Mouse (Mus musculus): ENCODE results near the gene Rnf168. TPM values are rescaled to one million over a fixed set of nuclear protein-coding genes. Genes with fewer than 3 reads are reported as not detected.
"Not testable (repeated sequence)": the region's sequence is repeated elsewhere in the genome, so short reads cannot be mapped to it uniquely, and the experiment has no call there.

The Rnf168 gene
- total RNA-seq (2014; fragmentation: Nextera tagmentation) (23.4 and 23.8 TPM in 2 replicates), total RNA-seq (2017) (44.0 and 60.6 TPM in 2 replicates)

DNA sequence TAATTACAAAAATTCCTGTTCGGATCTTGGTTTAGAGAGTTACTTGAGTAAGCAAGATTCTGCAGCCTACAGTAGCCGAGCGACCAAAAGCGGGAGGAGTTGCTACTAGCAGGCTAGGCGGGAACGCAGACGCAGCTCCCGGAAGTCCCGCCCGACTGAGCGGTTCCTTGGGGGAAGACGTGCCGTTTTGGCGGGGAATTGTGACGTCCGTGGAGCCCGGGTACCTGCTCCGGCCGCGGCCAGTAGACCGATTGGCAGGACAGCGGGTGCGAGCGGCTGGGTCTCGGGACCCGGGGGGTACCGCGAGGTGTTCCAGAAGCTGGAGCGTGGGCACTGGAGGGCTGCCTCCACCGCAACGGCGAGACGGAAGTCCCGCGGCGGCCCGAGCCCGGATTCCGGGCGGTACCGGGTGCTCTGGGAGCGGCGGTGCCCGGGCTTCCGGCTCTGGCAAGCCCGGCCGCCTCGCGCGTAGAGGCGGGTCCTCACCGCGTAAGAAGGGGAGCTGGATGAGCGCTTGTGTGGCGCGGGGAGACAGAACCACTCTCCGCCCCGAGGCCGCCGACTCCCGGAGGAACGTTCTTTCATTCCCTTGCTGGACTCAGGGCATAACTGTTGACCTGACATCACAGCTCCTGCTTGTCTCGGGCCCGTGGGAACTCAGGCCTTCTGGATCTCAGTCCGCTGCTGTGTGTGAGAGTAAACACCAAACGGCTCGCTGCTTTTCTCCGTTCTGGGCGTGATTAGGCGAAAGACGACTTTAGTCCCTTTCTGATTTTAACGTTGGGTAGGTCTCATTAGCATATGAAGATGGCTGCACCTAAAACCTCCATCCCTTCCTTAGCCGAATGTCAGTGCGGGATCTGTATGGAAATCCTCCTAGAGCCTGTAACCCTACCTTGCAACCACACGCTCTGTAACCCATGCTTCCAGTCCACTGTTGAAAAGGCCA, at the start of gene Rnf168:
Gene Rnf168 (plus strand): TSS at position 152 of the 949 bp plus-strand sequence.
- peak; percentile 90 for ATAC-seq (replicated peaks; ENCODE audit: low FRiP score, low TSS enrichment, poor library complexity, severe bottlenecking)

GRCm38 (mm10) chr16:32232050-32232449, 45.2 kb upstream of the Rnf168 start:
- ATAC-seq (replicated peaks; ENCODE audit: low FRiP score, low TSS enrichment, poor library complexity, severe bottlenecking): peak; percentile 61; the same call in 1 of the 2 replicates

DNA sequence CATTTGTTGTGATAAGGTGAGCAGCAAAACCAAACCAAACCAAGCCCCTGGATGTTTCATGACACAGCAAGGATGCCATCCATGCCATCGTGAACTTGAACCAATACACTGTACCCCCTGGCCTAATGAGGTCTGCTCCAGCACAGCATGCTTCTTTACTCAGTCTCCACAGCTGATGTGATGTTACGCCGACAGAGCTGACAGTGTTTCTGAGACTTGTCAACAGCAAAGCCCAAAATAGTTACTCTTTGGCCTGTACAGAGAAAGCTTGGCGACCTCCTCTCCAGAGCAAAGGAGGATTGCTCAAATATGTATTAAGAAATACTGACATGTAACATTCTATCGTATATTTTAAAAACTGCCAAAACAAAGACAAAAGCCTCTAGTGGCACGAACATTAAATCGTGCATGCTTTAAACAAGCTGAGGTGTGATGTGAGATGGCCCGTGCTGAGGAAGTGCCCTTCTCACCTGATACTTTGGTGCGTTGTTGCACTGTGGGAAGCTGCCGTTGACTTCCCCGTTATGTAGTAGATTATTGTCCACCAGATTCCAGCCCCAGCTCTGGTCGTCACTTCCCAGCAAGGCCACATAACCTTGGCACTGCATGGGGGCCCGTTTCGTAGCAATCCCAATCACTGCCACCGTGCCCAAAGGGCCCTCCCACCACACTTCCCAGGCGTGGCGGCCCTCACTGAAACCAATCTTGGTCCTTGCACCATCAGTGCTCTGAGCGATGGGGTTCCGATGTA, 39.2 kb upstream of the Rnf168 start:
- no peak for ATAC-seq (replicated peaks; ENCODE audit: low FRiP score, low TSS enrichment, poor library complexity, severe bottlenecking)

DNA sequence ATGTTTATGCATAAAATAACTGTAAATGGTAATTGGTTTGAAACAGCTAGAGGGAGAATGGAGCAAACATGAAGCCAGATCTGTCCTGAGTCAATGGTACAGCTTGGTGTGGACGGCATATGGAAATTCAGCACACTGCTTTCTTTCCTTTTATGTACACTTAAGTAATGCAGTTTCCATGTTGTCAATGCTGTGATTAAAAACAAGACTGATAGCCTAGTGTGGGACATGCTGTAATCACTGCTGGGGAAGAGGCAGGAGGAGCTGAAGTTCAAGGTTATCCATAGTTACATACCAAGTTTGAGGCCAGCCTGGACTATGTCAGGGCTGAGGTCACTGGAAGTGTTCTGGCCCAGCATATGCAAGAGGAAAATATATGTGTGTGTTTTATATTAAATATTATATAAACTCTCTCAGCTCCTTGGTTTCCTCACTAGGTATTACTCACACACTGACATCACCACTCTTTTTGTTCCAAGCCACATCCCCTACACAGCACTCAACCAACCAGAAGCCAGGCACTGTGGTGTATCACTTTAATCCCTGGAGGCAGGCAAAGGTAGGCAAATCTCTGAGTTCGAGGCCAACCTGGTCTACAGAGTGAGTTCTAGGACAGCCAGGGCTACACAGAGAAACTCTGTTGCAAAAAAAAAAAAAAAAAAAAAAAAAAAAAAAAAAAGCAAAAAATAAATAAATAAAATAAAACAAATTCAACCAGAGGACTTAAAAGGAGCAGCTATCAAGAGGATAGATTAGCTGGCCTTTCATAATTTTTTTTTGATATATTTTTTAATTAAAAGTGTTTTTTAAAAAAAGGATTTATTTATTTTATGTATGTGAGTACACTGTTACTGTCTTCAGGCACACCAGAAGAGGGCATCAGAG, 37.6 kb upstream of the Rnf168 start:
- no peak for ATAC-seq (replicated peaks; ENCODE audit: low FRiP score, low TSS enrichment, poor library complexity, severe bottlenecking)

DNA sequence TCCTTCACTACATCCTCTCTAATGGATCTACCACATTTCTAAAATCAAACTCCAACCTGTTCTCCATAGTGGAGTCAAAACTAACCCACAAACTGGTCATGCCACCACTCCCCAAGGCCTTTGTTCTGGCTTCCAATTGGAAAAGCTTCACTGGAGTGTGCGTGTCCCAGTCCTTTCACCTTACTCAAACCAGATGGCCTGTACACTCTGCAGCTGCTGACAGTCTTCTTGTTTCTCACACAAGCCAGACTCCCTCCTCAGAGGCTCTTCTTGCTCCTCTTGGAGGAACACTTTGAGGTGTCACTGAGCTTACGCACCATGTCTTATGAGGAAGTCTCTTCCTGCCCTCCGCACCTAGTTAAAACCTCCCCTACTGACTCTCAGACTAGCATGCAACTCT, 33.4 kb upstream of the Rnf168 start:
- ATAC-seq (replicated peaks; ENCODE audit: low FRiP score, low TSS enrichment, poor library complexity, severe bottlenecking): no peak

GRCm38 (mm10) chr16:32246351-32246791, 30.9 kb upstream of the Rnf168 start:
- peak; percentile 29 for ATAC-seq (replicated peaks; ENCODE audit: low FRiP score, low TSS enrichment, poor library complexity, severe bottlenecking)

GRCm38 (mm10) chr16:32246952-32247370, 30.3 kb upstream of the Rnf168 start, which contains the start of the genes Fbxo45 and Wdr53:
Fbxo45 (minus strand) TSS chr16:32247158.
Wdr53 (plus strand) TSS chr16:32247227.
- ATAC-seq (replicated peaks; ENCODE audit: low FRiP score, low TSS enrichment, poor library complexity, severe bottlenecking): peak; percentile 97

DNA sequence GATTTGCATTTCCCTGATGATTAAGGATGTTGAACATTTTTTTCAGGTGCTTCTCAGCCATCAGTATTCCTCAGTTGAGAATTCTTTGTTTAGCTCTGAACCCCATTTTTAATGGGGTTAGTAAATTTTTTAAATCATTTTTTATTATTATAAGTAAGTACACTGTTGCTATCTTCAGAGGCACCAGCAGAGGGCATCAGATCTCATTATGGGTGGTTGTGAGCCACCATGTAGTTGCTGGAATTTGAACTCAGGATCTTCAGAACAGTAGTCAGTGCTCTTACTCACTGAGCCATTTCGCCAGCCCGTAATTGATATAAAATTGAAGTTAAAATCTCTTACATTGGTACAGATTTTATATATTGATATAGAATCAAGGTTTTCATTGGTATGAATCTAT, 13.0 kb upstream of the Rnf168 start:
- not testable (repeated sequence) for ATAC-seq (replicated peaks; ENCODE audit: low FRiP score, low TSS enrichment, poor library complexity, severe bottlenecking)

DNA sequence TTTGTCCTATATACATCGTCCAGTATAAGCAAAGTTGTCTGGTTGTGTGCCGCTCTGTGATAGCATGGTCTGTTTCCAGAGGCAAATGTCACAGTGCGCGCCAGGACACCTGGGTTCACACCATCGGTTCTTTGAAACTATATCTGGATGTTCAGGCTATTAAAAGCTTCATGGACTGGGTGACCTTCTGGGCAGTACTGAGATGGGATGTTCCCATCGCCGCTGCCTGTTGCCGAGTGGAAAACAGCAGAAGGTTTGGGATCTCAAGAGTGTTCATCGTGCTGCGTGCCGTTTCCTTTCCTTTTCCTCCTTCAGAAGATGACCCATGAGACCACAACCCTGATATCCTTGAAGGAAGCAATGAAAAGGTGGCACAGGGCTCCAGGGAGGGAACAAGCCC, 6.0 kb upstream of the Rnf168 start, which contains the start of gene Smco1:
Gene Smco1 (plus strand): TSS at position 178 of the 400 bp plus-strand sequence.
- ATAC-seq (replicated peaks; ENCODE audit: low FRiP score, low TSS enrichment, poor library complexity, severe bottlenecking): no peak

- ATAC-seq (replicated peaks; ENCODE audit: low FRiP score, low TSS enrichment, poor library complexity, severe bottlenecking): no peak
Measured at GRCm38 (mm10) chr16:32273338-32273737, 3.9 kb upstream of the Rnf168 start.

- ATAC-seq (replicated peaks; ENCODE audit: low FRiP score, low TSS enrichment, poor library complexity, severe bottlenecking): no peak
Measured at GRCm38 (mm10) chr16:32275041-32275440, 2.2 kb upstream of the Rnf168 start.

DNA sequence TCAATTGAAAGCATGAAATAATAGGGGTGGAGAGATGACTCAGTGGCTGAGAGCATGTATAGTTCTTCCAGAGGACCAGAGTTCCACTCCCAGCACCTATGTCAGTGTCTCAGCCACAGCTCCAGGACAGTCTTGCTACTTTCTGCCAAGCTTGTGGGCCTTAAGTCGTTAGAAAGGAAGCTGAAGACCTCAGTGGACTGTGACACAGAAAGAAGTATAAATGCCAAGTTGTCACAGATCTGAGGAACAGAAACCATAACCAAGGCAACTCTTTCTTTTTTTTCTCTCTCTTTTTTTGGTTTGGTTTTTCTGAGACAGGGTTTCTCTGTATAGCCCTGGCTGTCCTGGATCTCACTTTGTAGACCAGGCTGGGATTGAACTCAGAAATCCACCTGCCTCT, 1.4 kb upstream of the Rnf168 start:
- no peak for ATAC-seq (replicated peaks; ENCODE audit: low FRiP score, low TSS enrichment, poor library complexity, severe bottlenecking)

DNA sequence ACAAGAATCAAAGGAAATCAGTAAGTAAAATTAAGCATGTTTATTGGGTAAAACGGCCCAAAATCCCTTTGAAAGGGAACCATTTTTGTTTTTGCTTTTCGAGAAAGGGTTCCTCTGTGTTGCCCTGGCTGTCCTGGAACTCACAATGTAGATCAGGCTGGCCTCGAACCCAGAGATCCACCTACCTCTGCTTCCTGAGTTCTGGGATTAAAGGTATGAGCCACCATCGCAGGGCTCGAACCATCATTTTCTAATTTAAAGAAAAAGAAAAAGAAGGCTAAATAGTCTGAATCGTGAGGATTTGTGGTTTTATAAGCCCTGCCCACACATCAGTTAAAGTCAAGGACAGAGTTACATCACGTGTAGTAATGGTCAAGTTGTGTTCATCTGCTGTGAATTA, 1.1 kb downstream of the Rnf168 start:
- ATAC-seq (replicated peaks; ENCODE audit: low FRiP score, low TSS enrichment, poor library complexity, severe bottlenecking): no peak

GRCm38 (mm10) chr16:32280211-32280610, 3.0 kb downstream of the Rnf168 start:
- no peak for ATAC-seq (replicated peaks; ENCODE audit: low FRiP score, low TSS enrichment, poor library complexity, severe bottlenecking)

DNA sequence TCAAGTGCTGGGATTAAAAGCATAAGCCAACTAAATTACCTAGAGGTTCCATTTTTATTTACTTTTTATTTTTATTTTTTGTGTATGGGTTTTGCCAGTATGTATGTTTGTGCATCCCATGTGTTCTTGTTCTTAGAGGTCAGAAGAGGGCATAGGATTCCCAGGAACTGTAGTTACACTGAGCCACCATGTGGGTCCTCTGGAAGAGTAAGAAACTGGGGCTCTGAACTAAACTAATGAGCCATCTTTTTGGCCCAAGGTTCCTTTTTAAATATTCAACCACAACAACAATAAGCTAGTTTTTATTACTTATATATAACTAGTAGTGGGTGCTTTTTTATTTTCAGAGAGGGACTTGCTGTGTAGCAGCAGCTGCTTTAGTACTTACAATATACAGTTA, 5.3 kb downstream of the Rnf168 start:
- no peak for ATAC-seq (replicated peaks; ENCODE audit: low FRiP score, low TSS enrichment, poor library complexity, severe bottlenecking)

DNA sequence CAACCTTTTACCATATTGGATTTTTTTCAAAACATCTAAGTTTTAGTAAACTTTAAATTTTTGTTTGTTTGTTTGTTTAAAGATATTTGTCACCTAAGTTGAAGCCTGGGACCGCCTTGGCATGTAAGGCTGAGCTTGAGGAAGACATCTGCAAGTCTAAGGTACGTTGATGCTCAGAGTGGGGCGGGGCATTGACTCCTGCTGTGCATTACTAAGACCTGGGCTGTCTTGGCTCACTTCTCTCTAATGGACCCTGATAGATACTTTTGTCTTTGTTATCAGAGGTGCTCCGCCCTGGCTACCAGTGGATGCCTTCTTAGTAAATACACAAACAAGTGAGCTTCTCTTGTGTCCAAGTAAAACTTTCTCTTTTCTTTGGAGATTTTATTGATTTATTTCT, 14.6 kb downstream of the Rnf168 start:
- ATAC-seq (replicated peaks; ENCODE audit: low FRiP score, low TSS enrichment, poor library complexity, severe bottlenecking): no peak

DNA sequence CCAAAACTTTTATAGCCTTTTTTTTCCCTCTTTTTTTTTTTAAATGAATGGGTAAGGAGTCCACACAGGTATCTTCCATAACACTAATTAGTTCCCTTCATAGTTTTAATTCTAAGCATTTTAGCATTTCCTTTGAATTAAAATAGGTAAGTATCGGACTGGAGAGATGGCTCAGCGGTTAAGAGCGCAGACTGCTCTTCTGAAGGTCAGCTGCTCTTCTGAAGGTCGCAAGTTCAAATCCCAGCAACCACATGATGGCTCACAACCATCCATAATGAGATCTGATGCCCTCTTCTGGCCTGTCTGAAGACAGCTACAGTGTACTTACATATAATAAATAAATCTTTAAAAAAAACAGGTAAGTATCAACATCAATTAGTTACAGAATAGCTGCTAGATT, 22.4 kb downstream of the Rnf168 start:
- not testable (repeated sequence) for ATAC-seq (replicated peaks; ENCODE audit: low FRiP score, low TSS enrichment, poor library complexity, severe bottlenecking)

DNA sequence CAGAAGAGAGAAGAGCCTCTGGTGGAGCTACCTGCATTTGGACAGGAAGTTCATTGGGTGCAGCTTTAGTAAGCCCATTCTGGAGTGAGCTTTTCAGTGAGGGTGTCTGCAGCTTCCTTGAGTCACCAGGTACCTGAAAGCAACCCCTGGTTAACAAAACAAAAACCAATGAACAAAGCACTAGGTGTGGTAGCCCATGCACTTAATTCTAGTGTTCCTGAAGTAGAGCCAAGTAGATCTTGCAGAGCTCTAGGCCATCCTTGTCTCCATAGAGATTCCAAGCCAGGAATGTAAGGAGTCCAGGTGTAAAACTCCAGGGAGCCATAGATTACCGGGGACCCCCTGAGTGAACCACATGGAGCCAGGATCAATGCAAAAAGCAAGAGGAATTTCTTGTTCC, 25.8 kb downstream of the Rnf168 start:
- no peak for ATAC-seq (replicated peaks; ENCODE audit: low FRiP score, low TSS enrichment, poor library complexity, severe bottlenecking)

DNA sequence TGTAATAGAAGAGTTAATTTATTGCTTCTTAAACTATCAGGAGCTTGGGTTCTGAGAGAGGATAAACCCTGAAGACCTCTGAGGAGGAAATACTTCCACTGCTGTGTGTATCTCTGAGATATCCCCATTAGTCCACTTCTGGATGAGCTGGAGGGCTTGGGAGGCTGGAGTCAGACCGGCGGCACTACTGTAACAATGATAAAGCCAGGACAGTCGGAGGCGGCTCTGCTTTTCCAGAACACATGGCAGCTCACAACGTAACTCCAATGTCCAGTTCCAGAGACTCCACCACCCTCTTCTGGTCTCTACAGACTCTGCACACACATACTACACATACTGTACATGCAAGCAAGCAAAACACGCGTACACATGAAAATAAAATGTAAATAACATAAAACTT, 26.6 kb downstream of the Rnf168 start:
- no peak for ATAC-seq (replicated peaks; ENCODE audit: low FRiP score, low TSS enrichment, poor library complexity, severe bottlenecking)

Measured in megakaryocyte-erythroid progenitor cell, adult 5-6 weeks (primary cell).